Mouse (Mus musculus) layer of hippocampus, postnatal 25 days (tissue): ENCODE measurements at regions not wholly inside any gene's neighbourhood (a gene's known extent, or its start where the extent isn't known, plus 50 kb on each side); places are given as distances from the start of the nearest gene placed in this dataset.

Source experiments
- DNase-seq, 2 experiments: peaks; one replicate each; pipeline ENCODE4 v3.0.0; 2022; ENCODE audit warnings: mixed read lengths in 2 of 2, low spot score in 1 of 2; ENCODE audit errors: extremely low spot score in 1 of 2

GRCm38 (mm10) chr5:4697346-4698095 is 60.3 kb downstream of the Fzd1 start:
- DNase-seq = no peak

GRCm38 (mm10) chr5:4696701-4697100 is 61.1 kb downstream of the Fzd1 start:
- no peak for DNase-seq

DNA sequence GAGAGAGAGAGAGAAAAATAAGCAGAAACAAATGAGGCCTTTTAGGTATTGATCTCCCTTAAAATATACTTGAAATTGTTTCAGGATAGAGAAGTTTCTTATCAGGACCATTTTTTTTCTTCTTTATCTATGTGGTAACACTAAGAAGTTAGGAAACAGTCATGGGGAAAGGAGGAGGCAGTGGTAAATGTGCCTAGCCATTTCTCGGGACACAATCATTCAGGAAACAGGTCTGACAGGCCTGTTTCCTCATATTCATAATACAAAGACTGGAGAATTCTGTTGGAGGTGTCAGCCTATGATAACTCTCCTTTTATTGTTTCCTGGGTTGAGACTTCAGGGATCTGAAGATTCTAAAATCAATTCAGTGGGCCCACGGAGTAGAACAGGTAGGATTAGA is 68.7 kb downstream of the Fzd1 start:
- no peak for DNase-seq

DNA sequence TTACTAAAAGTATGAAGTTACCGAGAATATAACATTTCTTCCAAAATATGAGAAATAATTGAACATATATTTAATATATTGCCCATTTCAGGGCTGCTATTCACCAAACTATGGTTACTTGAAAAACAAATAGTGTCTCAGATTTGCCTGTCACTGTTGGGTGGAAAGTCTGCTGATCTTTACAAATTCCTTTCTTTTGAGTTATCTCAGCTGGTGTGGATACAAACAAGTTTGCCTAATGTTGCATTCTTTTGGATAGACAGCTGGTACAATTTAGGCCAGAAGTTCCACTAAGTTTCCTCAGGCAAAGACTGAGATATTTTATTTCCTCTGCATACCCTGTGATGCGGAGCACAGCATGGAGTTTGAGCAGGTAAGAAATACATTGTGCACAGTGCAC is 82.5 kb downstream of the Fzd1 start:
- no peak for DNase-seq

DNA sequence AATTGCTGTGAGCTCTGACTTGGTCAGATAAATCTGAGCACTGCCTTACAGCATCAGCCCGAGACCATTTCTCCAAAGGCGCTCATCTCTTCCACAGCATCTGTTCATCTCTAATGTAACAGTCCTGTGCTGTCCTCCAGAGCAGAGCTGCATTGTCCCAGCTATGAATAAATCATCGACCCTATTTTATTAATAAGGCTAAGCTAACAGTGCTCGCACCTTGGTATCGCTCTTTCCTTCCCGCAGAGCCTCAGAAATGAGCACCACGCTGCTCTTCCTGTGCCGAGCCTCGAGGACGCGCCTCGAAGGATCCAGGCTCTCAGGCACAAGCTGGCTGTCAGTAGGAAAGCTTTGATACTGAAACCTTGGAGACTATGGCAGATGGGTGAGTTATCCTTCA is 91.5 kb downstream of the Fzd1 start:
- no peak for DNase-seq

DNA sequence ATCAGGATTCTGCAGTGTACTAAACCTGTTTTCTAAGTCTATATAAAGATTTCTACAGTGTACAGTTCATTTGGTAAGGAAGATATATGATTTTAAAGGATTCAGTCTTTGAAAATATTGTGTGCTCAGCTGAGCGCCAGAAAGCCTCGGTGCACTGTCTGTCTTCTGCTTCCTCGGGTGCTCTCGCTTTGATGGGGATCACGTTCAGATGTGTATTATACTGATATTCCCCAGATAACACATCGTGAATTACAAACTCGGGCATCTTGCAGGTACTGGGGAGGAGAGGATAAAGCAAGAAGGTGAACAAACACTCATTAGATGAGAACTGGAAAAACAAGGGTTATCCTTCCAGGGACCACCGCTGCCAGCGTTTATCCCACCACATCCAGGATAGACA is 91.9 kb downstream of the Fzd1 start:
- no peak for DNase-seq

DNA sequence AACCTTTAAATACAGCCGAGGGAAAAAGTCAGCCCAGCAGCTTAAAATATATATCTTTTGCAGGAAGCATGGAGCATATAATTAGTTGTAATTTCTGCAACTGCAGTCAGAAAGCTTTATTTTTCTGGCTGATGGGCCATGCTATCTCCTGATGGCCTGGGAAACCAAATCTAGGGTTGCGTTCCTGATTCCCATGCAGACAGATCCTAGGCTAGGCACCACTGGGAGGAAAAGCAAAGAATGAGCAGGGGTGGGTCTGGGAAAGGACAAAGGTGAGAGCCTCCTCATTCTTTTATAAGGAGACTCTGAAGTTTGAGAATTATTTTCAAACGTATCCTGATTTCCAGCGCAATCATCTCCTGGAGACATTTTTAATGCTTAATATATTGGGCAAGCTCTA is 92.9 kb downstream of the Fzd1 start:
- no peak for DNase-seq

DNA sequence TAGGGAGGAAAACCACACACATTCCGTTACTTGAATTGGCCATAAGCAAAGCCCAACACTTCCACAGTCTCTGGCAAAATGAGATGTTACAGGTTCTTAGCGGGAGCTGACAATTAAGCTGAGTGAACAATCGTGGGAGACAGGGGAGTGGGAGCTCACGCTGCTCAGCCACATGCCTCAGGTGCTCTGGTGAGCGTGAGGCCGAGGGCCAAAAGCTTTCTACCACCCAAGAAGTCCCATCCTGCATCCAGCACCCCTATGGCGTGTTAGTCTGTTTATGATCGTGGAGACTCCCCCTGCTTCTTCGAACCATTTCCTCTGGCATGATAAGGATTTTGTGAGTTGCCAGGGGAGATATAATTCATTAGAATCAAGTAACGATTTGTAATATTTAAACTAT is 93.3 kb downstream of the Fzd1 start:
- no peak for DNase-seq

- DNase-seq = no peak
These were observed 95.6 kb downstream of the Fzd1 start for GRCm38 (mm10) chr5:4662198-4662585.

- DNase-seq = no peak
These were observed 96.2 kb downstream of the Fzd1 start for GRCm38 (mm10) chr5:4661420-4662197.

DNA sequence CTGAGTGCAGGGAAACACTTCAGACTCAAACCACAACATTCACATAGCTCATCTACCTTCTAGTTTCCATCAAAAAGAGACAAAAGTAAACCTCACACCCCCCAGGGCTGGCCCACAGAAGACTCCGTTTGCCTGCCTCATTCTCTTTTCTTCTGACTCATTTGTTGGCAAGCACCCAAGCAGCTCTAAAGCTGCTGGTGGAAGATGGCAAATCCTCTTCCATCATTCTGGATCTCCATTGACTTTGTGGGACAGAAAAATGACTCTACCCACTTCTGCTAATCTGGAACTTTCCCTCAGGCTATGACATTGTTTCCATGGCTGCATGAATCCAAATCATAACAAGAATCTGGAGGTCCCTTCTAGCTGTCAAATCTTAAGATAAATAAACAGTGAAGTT is 99.9 kb downstream of the Fzd1 start:
- no peak for DNase-seq

DNA sequence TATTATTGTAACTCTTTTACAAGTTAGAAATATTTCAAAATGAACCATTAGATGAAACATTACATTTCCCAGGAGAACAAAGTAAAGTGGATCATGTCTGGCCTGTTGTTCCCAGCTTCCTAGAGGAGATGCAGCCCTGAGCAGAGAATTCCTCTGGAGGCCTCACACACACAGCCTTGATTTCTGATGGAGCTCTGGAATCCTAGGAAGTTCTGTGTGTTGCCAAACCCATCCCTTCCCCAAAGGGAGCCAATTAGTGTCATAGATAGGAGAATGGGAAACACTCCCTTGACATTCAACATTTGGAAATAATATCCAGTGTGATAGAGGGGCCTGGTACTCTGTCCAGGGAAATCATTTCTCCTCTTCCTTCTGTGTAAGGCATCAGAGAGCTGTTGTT is 103.6 kb downstream of the Fzd1 start:
- no peak for DNase-seq

GRCm38 (mm10) chr5:4651167-4651955 is 106.5 kb downstream of the Fzd1 start:
- DNase-seq = no peak

DNA sequence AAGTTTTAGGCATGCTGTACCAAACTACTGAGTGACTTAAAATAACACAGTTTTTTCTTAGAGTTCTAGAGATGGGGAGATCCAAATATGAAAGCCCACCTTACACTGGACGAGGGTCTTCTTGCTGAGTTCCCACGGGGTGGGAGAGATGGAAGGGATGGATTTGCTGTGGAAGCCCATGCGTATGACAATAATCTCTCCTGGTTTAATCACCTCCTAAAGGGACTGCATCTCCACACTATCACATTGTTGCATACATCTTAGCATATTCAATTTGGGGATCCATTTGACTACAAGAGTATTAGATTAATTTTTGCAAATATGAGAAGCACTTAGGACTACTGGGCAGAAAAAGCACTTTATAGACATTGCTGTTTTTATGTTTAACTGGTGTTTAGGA is 107.1 kb downstream of the Fzd1 start:
- DNase-seq = no peak

GRCm38 (mm10) chr5:4649858-4650556 is 107.8 kb downstream of the Fzd1 start:
- DNase-seq = no peak

- no peak for DNase-seq
These were observed 116.8 kb downstream of the Fzd1 start for GRCm38 (mm10) chr5:4641041-4641440.

GRCm38 (mm10) chr5:4633763-4634162 is 124.1 kb downstream of the Fzd1 start:
- no peak for DNase-seq

DNA sequence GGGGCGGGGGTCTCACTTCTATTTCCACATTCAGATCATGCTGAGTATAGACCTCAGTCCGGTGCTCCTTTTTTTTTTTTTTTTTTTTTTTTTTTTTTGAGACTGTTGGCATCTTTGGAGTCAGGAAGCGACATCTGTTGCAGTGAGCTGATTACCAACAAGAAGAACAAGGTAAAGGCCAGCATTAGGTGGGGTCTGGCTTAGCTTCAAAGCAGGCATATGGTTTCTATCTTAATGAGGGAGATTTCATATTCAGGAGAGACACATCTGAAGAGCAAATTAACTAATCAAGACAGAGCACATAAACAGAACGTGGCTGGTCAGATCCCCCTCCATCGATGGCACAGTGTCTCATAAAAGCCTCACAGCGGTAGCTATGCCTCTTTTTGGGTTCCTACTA is 132.6 kb downstream of the Fzd1 start:
- no peak for DNase-seq

- no peak for DNase-seq
These were observed 134.2 kb downstream of the Fzd1 start for GRCm38 (mm10) chr5:4623625-4624024.

- no peak for DNase-seq
These were observed 137.2 kb downstream of the Fzd1 start for GRCm38 (mm10) chr5:4620513-4621210.
